Mouse (Mus musculus) intestine, embryonic 16.5 days (tissue): Measurements from ENCODE around the gene Arhgap22. TPM values are rescaled to one million over a fixed set of nuclear protein-coding genes. Genes with fewer than 3 reads are reported as not detected.

Experiments used
- ATAC-seq: fragments of 200-750 bp; cut with Nextera tagmentation; 2 replicates; pipeline ENCODE4 v1.8.0; 2017; ENCODE audit warnings: moderate TSS enrichment, moderate library complexity
- H3K27ac ChIP-seq: fragments of 300-500 bp; sonication (generic); 2 replicates; pipeline ENCODE4 v1.5.1; 2014; ENCODE audit warnings: mild to moderate bottlenecking, low read length
- H3K27me3 ChIP-seq: fragments of 300-500 bp; sonication (generic); replicated peaks from 2 replicates; pipeline ENCODE4 v1.6.1; 2014; ENCODE audit warnings: low read length, control low read depth, mixed read lengths; ENCODE audit not compliant: control insufficient read depth, insufficient read depth
- H3K36me3 ChIP-seq: fragments of 300-500 bp; sonication (generic); 2 replicates; pipeline ENCODE4 v1.6.1; 2014; ENCODE audit warnings: low read length, control low read depth; ENCODE audit not compliant: control insufficient read depth, insufficient read depth
- H3K4me1 ChIP-seq: fragments of 300-500 bp; sonication (generic); 2 replicates; pipeline ENCODE4 v1.6.1; 2014; ENCODE audit warnings: low read length, control low read depth, mixed read lengths; ENCODE audit not compliant: control insufficient read depth, insufficient read depth
- H3K4me2 ChIP-seq: fragments of 300-500 bp; sonication (generic); 2 replicates; pipeline ENCODE4 v1.6.1; 2014; ENCODE audit warnings: low read depth, low read length, control low read depth
- H3K4me3 ChIP-seq: fragments of 300-500 bp; sonication (generic); 2 replicates; pipeline ENCODE4 v1.5.1; 2014; ENCODE audit warnings: mild to moderate bottlenecking, low read length
- H3K9ac ChIP-seq: fragments of 300-500 bp; sonication (generic); 2 replicates; pipeline ENCODE4 v1.6.1; 2014; ENCODE audit warnings: low read depth, low read length
- H3K9me3 ChIP-seq: fragments of 300-500 bp; sonication (generic); 2 replicates; pipeline ENCODE4 v1.6.1; 2016; ENCODE audit warnings: low read length, control low read depth; ENCODE audit not compliant: control insufficient read depth
- WGBS: fragments of 180-500 bp; shearing (Covaris S2); extraction: QIAGEN DNeasy Blood & Tissue Kit; methylation state at CpG from one replicate; pipeline ENCODE4 v1.1.7; 2014; 5-methylcytosine and 5-hydroxymethylcytosine counted together
- polyA plus RNA-seq: library from polyadenylated mRNA; unstranded; fragments of >200 nt; fragmentation: Nextera tagmentation; extraction: Ambion mirVana; gene quantifications from 2 replicates; pipeline ENCODE4 v1.2.1, GENCODE M21; 2015

Arhgap22 gene
- polyA plus RNA-seq, 1 experiment from 2014 or later: 3.6 TPM

DNA sequence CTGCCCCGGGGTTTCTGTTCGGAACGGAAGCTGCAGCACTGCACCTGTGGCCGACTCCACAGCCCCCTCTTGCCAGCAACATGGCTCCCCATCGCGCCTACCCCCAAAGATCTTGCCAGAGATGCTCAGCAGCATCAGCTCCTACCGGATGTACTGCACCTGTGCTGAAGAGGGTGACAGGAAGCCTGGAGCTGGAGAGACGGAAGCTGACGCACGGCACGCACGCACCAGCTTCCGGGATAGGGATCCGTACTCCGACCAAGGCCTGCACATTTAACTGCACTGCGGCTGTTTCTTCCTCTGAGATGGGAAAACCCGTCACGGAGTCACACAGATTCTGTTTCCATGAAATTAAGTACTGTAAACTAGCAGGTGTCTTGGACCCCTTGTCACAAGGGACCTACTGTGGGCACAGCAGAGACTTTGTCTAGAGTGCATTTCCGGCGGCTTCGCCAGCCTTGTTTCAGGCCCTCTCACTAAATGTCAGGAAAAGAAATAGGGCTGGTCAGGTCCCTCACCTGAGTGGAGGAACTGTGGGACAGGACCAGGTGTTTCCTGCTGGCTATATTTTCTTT is 23.9 kb upstream of the Arhgap22 start:
- no peak overlapping the region for H3K27ac ChIP-seq
- WGBS: 90% methylated on average over 21 of the region's 21 CpGs
- H3K9ac ChIP-seq: no peak overlapping the region
- H3K4me1 ChIP-seq: no peaks in the 10 kb centered on the region
- no peak overlapping the region for H3K4me3 ChIP-seq
- no peaks in the 10 kb centered on the region for H3K9me3 ChIP-seq
- ATAC-seq: no peak
- no peaks in the 10 kb centered on the region for H3K36me3 ChIP-seq
- no peak overlapping the region for H3K4me2 ChIP-seq
- H3K27me3 ChIP-seq: no peaks in the 10 kb centered on the region

DNA sequence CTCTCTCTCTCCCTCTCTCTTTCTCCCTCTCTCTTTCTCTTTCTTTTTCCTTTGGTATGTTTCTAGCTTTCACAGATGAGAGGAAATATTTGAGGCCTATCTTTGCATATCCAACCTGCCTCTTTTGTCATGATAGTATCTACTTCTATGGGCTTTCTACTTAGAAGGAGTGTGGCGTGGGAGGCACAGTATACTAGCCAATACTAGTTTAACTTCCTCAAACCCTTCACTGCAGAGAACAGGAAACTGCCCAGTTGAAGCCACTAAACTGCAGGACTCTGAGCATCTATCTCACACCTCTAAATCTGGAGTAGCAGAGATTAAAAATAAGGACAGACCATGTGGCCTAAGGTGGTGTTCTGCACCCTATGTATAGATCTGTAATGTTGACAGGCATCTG is 23.2 kb upstream of the Arhgap22 start:
- WGBS: 76% methylated on average over 1 of the region's 1 CpGs
- no peaks in the 10 kb centered on the region for H3K4me1 ChIP-seq

DNA sequence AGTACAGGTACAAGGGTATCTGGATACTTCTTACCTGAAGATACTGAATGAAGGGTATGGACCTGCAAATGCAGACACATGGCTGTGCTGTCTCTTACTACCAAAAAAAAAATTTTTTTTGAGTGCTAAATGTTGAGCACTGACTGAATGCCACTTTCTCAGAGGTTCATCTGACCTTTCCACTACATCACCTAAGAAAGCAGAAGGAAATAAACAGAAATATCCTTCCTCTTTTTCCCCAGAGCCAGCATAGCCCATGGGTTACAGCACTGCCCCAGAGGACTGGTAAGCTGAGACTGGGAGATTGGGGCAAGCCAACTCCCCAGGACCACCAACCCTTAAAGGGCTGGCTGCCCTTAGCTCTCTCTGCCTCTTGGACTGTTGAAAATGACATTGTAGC is 20.1 kb upstream of the Arhgap22 start:
- H3K27ac ChIP-seq: no peak overlapping the region
- no peak overlapping the region for H3K4me2 ChIP-seq
- H3K27me3 ChIP-seq: no peaks in the 10 kb centered on the region
- no peak for ATAC-seq
- H3K36me3 ChIP-seq: no peaks in the 10 kb centered on the region
- no peak overlapping the region for H3K4me3 ChIP-seq
- H3K9me3 ChIP-seq: no peaks in the 10 kb centered on the region
- H3K9ac ChIP-seq: no peak overlapping the region
- no peaks in the 10 kb centered on the region for H3K4me1 ChIP-seq

More for the DNA sequence above, 23.2 kb upstream of the Arhgap22 start:
- Histone ChIP-seq H3K9ac (no peak overlapping the region), H3K4me3 (no peak overlapping the region), H3K9me3 (no peaks in the 10 kb centered on the region), H3K4me2 (no peak overlapping the region), H3K36me3 (no peaks in the 10 kb centered on the region), H3K27me3 (no peaks in the 10 kb centered on the region), H3K27ac (no peak overlapping the region)
- ATAC-seq: no peak

DNA sequence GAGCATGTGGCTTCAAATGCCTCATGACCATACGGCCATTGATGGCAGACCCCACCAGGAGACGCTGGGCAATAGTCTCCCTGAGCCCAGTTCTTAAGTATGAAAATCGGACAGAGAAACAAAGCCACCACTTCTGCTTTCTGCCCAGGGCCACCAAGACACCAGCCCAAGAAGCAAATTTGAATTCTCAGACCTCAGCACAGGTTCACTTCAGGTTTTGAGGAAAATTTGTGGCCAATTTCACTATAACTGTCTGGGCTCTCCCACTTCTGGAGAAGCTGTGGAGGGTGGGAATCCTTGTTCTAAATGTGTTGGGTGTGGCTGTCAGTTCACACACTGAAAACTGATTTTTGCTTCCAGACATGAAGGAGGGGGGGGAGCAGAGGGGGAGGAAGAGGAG is 19.6 kb upstream of the Arhgap22 start:
- Histone ChIP-seq H3K36me3 (no peaks in the 10 kb centered on the region), H3K27ac (no peak overlapping the region), H3K27me3 (no peaks in the 10 kb centered on the region), H3K9ac (no peak overlapping the region), H3K9me3 (no peaks in the 10 kb centered on the region), H3K4me2 (no peak overlapping the region), H3K4me3 (no peak overlapping the region), H3K4me1 (no peaks in the 10 kb centered on the region)
- no peak for ATAC-seq
- WGBS: 72% methylated on average over 3 of the region's 3 CpGs

DNA sequence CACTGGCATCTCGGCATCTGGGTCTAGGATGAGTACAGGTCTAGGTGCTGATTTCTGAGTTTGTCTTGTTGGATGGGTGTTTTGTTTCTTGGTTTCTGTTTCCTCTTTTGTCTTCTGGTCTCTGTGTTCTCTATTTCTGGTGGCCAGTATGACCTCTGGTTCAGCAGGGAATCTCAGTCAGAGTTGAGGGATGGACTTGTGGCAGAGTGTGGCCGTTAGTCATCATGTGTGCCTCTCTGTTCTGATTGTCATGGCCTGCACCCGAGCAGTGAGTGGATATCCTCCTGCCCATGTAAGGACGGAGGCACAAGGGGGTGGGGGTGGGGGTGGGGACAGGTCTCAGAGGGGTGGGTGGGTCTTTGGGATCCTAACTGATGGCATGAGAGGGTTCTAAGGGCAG is 11.7 kb upstream of the Arhgap22 start:
- Histone ChIP-seq H3K9ac (no peak overlapping the region), H3K4me2 (no peak overlapping the region), H3K4me1 (no peaks in the 10 kb centered on the region), H3K9me3 (no peaks in the 10 kb centered on the region; the same call in 1 of the 2 replicates), H3K4me3 (no peak overlapping the region), H3K36me3 (no peaks in the 10 kb centered on the region), H3K27me3 (no peaks in the 10 kb centered on the region; the same call in 1 of the 2 replicates), H3K27ac (no peak overlapping the region)
- WGBS: 77% methylated on average over 4 of the region's 4 CpGs
- ATAC-seq: no peak

DNA sequence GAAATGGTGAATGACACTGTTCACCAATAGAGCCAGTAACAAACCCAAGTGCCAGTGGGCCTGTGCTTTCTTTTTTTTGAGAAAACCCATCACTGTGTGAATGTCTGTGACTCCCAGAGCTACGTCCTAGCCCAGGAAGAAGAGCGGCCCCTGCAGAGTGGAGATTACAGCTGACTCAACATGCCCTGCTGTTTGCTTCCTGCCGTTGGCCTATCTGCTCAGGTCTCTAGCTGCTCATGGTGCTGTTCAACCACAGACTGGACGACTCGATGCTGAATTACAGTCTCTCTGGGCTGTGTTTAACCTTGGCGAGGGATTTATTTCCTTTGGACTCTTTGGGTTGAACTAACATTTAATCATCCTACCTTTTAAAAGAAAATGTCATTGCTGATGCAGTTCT is 10.9 kb upstream of the Arhgap22 start:
- no peaks in the 10 kb centered on the region; the same call in 1 of the 2 replicates for H3K9me3 ChIP-seq
- WGBS: 80% methylated on average over 6 of the region's 6 CpGs
- ATAC-seq: no peak
- no peak overlapping the region for H3K27ac ChIP-seq
- H3K4me3 ChIP-seq: no peak overlapping the region
- H3K4me1 ChIP-seq: no peaks in the 10 kb centered on the region
- no peaks in the 10 kb centered on the region; the same call in 1 of the 2 replicates for H3K27me3 ChIP-seq
- no peak overlapping the region for H3K9ac ChIP-seq
- H3K4me2 ChIP-seq: no peak overlapping the region
- no peaks in the 10 kb centered on the region for H3K36me3 ChIP-seq

DNA sequence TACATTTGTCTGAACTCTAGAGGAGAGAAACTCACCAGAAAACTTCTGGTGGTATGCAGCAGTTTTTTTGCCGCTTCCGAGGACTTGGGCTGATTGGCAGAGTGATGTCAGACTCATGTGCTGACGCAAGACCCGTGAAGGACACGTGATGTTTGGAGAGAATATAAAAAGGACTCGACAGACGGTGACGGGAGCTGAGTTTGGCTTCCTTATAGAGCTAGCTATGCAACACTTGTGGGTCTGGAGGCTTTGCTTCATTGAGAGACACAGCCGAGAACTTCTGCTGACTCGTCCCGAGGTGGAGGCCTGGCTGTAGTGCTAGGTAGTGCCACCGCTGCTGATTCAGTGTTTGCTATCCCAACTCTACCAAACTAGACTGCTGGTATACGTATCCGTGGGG is 10.0 kb upstream of the Arhgap22 start:
- Histone ChIP-seq H3K9me3 (no peaks in the 10 kb centered on the region; the same call in 1 of the 2 replicates), H3K27ac (no peak overlapping the region), H3K4me2 (no peak overlapping the region), H3K4me1 (no peaks in the 10 kb centered on the region), H3K4me3 (no peak overlapping the region), H3K36me3 (no peaks in the 10 kb centered on the region), H3K9ac (no peak overlapping the region), H3K27me3 (no peaks in the 10 kb centered on the region; the same call in 1 of the 2 replicates)
- ATAC-seq: no peak
- 83% methylated on average over 14 of the region's 14 CpGs for WGBS

DNA sequence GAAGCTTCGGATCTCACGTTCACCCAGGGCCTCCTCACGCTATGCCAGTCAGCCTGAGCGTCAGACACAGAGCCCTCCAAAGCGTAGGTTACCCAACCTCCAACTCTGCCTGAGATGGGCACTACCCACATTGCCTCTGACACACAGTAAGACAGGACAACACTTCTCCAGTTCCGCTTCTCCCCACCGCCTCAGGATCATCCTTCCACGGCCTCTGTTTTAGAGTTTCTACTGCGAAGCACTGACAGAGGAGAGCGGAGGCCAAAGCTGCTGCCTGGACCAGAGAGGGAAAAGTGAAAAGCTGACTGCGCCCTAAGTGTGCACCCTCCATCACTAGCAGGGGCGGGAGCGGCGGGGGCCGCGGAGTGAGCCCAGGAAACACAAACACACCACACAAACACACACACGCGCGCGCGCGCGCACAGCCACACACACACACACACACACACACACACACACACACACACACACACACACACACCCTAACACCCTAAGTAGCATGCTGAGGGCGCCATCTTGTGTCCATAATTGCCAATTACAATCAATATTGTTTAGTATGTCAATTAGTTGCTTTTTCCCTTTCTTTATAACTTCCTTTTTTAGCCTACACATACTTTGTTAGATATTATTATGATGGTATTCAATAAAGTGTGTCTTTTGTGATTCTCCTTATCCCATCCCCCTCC is 8.4 kb upstream of the Arhgap22 start:
- no peaks in the 10 kb centered on the region for H3K4me1 ChIP-seq
- H3K4me2 ChIP-seq: no peak overlapping the region
- H3K4me3 ChIP-seq: no peak overlapping the region
- no peaks in the 10 kb centered on the region; the same call in 1 of the 2 replicates for H3K9me3 ChIP-seq
- no peak for ATAC-seq
- peaks cover 1% of the 10 kb centered on the region; the same call in 1 of the 2 replicates for H3K27me3 ChIP-seq
- 34% methylated on average over 24 of the region's 24 CpGs for WGBS
- H3K27ac ChIP-seq: no peak overlapping the region
- no peaks in the 10 kb centered on the region for H3K36me3 ChIP-seq
- no peak overlapping the region for H3K9ac ChIP-seq

DNA sequence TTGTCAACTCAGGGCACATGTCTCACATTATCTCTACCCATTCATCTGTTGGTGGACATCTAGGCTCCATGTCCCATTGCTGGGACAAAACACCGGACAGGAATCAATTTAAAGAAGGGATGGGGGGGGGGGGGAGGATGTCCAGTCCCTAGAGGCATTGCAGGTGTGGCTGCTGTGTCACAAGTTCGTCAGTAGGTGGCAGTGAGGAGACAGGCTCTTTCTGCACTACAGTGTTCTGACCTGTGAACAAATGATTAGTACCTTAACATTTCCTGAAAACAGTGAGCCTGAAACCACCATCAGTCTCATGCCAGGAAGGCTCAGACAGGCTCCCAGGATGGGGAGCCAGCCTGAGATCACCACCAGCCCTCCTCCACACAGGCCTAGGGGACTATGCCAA is 6.8 kb upstream of the Arhgap22 start:
- no peaks in the 10 kb centered on the region; the same call in 1 of the 2 replicates for H3K9me3 ChIP-seq
- no peak overlapping the region for H3K9ac ChIP-seq
- no peak for ATAC-seq
- H3K4me2 ChIP-seq: no peak overlapping the region
- no peak overlapping the region for H3K27ac ChIP-seq
- peaks cover 2% of the 10 kb centered on the region; the same call in 1 of the 2 replicates for H3K27me3 ChIP-seq
- H3K4me1 ChIP-seq: no peaks in the 10 kb centered on the region
- H3K4me3 ChIP-seq: no peak overlapping the region
- 18% methylated on average over 2 of the region's 2 CpGs for WGBS
- H3K36me3 ChIP-seq: no peaks in the 10 kb centered on the region
